Mouse (Mus musculus): ENCODE results near the gene Retreg3. TPM values are rescaled to one million over a fixed set of nuclear protein-coding genes. Genes with fewer than 3 reads are reported as not detected.
A peak's percentile ranks its signal among the peaks of the same experiment; 100 is the strongest.
"Not testable (repeated sequence)": the region's sequence is repeated elsewhere in the genome, so short reads cannot be mapped to it uniquely, and the experiment has no call there.

The Retreg3 gene
- 10 to 100 TPM; 15.1 to 26.8 (median 21.4) TPM for polyA plus RNA-seq (2017; shearing (Covaris generic))

DNA sequence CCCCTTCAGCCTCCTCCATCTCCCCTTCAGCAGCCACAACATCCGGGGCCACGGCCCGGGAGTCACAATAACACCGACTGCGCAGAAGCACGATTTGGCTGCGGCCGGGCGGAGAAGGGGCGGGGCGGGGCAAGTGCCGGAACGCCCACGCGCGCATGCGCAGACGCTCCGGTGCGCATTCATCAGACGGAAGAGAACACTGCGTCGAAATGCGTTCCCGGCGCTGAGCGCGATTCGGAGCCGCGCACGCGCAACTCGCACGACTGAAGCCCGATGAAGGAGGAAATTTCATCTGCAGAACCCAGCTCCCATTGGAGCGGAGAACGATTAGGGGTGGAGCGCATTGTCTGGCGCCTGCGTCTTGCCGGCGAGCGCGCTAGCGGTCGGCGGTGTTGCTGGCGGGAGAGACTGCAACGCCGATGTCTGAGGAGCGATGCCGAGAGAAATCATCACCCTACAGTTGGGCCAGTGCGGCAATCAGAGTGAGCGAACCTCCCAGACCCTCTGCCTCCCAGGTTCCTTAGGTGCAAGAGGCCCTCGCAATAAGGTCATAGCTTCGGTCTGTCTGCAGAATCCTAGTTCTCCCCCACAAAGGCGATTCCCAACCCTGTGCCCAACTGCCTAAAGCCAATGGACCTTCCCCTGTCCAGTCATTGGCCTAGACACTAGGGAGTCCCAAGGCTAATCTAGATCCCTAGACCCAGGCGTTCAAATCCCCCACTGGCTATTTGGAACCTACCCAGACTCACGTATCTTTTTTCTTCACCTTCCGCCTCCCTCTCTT is at the start of gene Retreg3, which contains the start of gene Tubg1:
Retreg3 (minus strand) TSS at position 133 of the 784 bp plus-strand sequence.
Tubg1 (plus strand) TSS at position 178 of the 784 bp plus-strand sequence.
- peak; percentile 90 for ATAC-seq

DNA sequence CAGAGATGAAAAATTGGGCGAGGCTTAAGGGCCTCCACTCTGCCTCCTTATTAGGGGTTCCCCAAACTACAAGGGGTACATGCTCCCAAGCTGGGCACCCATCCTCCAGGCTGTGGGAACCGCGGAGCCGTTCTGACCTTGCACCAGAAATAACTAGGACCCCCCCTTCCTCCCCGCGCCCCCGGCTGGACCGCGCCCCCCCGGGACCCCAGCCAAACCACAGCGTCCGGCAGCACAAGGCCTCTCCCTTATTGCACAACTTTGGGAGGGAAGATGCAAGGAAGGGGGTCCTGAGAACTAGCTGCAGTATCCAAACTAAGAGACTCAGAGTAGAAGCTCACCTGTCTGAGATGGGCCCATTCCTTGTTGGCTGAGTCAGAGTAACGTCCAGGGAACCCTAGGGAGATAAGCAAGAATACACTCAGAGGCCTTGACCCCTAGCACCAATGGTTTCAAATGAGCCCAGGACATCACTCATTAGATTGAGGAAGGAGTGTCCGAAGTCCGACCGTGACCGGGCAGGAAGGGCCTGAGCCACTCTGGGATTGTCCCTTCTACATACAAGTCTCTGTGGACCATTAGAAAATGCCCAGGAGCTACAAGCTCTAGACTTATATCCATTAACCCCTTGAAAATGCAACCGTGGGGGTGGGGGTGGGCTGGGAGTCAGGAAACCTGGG is 48.7 kb upstream of the Retreg3 start:
- ATAC-seq = no peak

DNA sequence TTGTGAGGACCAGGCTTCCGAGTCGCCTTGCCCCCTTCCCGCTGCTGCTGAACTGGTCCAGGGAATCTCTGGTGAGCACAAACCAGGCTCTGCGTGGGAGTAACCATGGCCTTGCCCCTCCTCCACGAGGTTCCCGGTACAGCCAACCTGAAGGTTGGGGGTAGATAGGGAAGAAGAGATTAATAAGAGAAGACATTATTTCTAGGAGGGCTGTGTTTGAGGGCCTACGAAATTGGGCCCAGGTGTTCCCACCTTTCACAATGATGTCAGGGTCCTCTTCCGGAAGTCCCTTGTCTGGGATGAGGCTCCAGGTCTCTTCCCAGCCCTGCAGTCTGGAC is 48.2 kb upstream of the Retreg3 start:
- no peak for ATAC-seq

DNA sequence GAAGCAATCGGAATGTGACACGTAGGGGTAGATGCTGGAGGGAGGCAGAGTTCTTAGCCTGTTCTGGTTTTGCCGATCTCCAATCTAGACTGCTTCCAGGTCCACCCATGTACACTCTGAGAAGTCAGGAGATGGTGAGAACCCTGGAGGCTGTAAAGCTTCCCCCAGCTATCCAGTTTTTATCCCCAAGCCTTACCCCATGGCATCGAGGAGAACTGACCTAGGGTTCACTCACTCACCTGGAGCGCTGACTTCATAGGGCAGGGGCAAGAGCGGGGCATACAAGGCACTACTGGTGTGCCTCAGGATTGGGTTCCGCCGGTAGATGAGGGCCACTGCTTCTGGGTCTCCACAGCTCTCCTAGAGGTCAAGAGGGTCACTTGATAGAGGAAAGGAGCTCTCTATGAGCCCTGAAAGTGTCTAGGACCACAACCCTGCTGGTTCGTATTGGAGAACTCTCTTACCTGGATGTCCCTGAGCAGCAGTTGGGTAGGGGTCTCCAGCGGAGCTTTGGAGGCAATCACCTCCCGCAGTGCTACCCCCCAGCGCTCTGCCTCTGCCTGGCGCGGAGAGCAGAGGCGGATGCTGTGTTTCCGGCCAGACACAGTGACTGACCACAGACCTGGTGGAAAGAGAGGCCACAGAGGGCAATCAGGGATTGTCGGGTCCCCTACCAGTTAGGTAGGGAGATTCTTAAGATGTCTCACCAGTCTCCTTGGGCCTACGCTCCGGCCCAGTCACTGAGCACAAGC is 47.7 kb upstream of the Retreg3 start:
- no peak for ATAC-seq

DNA sequence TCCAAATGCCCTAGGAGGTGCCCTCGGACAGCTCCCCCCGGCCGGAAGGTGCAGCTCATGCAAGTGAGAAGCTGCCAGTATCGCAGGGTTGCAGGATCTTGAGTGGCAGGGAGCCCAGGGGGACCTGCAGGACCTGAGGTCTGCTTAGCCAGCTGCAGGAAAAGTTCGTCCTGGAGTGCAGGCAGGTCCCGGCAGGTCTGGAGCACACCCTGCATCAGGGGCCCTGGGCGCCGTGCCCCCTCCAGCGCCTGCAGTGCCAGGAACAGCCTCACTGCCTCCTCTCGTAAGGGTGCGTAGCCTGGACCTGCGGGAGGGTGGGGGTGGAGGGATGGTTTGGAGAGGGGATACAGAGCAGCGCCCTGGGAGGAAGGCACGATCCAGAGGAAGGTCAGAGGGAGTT is 46.7 kb upstream of the Retreg3 start:
- no peak for ATAC-seq

DNA sequence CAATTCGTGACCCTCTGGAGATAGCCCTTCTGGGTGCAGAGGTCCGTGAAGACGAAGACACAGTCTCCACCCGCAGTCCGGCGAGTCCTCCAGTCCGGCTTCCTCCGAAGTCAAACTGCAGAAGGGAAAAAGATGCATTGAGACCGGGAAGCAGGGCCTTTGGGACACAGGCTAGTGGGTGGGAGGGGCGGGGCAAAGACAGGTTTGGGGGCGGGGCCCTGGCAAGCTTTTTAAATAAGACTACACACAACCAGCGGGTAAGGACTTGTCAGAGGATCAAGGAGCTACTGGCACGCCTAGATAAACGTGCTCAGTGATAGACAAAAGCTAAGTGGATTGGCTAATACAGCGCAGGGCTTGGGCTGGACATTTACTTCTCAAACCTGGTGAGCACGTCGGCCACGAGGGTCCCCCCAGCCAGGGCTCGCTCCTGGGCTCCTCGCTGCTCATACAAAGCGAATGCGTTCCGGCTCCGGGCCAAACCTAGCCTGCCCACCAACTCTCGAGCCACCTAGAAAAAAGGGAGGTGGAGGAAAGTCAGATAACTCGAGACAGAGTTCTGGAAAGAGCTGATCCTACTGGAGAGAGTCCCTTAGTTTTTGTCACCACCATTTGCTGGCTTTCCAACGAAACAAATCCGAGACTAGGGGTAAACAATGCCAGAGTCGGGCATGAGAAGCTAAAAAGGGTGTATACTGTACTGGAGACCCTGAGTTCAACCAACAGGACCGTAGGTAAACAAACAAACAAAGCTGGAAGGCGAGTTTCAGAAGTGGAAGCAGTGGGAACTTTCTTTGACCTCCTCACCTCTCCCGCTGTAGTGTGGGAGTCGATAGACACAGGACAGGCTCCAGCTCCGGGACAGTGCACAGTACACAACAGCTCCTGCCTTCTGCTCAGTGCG is 45.2 kb upstream of the Retreg3 start:
- no peak for ATAC-seq

DNA sequence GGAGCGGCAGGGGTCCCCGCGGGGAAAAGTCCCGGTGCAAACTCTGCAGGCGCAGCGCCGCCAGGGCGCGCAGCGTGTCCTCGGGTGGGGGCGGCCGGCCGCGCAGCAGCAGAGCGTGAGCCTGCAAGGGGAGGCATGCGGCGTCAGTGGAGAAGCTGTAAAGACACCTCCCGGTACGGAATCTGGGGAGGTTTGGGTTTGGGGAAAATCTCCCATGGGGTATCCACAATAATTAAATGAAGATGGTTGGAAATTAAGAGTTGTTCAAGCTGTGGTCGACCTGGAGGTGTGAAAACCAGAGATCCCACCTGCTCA is 44.6 kb upstream of the Retreg3 start:
- ATAC-seq = no peak

DNA sequence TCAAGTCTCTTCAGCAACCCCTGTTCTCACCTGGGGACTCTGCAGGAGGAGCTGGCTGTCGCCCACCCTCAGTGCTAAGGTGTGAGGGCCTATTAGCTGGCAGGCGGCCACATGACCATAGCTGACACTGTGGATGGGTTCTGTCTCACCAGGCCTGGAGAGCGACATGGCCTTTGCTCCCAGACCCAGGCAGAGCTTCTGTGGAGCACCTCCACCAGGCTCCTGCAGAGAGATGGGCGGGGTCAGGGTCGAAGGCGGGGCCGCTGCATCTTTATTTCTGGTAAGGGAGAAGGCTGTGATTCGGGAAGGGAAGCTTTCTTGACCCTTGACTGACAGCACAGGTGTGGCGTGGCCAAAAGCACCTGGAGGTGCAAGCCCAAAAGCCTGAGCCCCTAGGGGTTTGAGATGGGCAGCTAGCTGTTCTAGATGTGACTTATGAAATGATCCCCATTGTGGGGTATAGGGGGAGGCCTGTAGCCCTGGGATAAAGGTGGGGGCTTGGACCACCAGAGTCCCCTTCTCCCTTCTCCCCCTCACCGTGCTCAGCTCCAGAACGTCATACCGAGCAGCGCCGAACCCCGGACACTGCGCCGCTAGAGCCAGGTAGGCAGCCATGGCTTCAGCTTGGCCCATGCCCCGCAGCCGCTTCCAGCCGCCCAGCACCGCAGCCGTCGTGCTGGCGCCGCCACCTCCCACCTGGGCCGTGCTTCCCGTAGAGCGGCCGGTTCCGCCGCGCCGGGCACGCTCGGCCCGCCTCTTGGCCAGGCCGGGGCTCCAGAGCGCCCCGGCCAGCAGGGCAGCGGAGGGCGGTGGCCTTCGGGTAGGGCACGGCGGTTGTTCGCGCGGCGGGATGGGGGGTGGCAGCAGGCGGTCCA is 44.0 kb upstream of the Retreg3 start:
- ATAC-seq = no peak

DNA sequence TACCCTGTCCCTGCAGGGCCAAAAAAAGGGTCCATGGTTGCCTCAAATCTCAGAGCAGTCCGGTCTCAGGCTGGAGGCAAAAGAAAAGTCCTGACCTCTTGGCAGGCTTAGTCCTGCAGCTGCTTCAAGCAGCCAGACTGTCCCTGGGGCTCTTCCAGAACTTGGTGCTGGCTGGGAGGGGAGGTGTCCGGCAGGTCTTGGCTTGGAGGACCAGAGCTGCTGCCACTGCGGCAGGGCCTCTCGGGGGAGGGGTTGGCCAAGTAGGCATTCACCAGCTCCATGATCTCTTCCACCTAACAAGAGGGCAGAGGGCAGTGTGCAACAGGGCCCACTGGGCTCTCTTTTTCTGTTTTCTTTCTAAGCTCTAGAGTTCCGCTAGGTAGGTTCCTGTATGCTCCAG is 43.1 kb upstream of the Retreg3 start:
- ATAC-seq = no peak

DNA sequence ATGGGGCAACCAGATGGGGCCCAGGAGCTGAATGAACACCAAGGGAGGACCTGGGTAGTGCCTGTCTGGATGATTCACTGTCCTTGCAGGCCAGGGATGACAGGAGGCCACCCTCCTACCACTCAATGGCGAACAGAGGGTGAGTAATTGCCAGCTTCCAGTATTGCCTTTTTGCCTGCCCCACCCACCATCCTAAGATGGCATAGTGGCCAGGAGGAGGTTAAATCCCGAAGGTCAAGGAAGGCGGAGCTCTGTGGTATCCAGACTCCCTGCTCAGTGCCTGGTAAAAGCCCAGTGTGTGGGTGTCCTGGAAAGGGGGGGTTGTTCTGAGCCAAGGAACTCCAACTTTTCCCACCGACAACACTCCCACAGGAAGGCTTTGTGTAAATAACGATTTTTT is 42.6 kb upstream of the Retreg3 start:
- no peak for ATAC-seq

DNA sequence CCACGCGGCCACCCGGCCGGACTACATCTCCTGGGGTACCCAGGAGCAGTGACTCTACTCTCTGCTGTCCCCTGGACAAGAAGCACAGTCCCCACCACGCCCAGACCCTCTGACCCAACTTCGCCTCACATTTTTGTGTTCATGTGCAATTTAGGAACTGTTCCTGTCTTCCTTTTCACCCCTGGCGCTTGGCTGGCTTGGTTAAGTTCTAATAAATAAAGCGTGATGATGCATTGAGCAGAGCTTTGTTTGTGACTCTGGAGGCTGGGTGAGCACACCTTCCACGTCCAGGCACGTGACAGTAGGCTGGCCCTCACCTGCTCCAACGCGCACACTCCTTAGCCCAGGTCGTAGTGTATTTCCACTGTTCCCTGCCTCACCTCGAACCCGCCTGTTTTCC is 41.9 kb upstream of the Retreg3 start:
- no peak for ATAC-seq

DNA sequence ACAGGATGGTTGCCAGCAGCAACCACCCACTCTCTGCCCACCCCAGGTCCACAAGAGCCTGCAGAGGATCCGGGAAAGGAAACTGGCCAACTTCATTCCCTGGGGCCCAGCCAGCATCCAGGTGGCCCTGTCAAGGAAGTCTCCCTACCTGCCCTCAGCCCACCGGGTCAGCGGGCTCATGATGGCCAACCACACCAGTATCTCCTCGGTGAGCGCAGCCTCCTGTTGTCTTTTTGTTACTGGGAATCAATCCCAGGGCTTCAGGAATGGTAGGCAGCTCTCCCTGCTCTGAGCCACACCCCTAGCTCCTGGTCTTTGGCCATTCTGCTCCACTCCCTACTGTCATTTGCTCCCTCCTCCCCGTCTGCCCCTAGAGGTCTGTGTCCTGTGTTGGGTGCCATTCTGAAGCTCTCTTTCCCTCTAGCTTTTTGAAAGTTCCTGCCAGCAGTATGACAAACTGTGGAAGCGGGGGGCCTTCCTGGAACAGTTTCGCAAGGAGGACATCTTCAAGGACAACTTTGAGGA is 41.4 kb upstream of the Retreg3 start:
- not testable (repeated sequence) for ATAC-seq

DNA sequence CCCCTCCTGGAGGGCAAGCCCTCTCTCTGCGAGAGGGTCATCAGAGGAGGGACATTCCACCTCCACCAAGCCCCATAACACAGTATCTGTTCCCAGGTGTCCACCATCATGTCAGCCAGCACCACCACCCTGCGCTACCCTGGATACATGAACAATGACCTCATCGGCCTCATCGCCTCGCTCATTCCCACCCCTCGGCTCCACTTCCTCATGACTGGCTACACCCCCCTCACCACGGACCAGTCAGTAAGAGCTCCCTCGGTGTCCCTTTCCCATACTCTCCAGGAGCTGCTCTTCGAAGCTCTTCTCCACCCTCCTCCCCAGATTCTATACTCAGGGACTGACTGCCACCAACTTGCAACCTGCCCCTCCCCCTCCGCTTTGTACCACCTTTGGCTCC is 40.5 kb upstream of the Retreg3 start:
- not testable (repeated sequence) for ATAC-seq

DNA sequence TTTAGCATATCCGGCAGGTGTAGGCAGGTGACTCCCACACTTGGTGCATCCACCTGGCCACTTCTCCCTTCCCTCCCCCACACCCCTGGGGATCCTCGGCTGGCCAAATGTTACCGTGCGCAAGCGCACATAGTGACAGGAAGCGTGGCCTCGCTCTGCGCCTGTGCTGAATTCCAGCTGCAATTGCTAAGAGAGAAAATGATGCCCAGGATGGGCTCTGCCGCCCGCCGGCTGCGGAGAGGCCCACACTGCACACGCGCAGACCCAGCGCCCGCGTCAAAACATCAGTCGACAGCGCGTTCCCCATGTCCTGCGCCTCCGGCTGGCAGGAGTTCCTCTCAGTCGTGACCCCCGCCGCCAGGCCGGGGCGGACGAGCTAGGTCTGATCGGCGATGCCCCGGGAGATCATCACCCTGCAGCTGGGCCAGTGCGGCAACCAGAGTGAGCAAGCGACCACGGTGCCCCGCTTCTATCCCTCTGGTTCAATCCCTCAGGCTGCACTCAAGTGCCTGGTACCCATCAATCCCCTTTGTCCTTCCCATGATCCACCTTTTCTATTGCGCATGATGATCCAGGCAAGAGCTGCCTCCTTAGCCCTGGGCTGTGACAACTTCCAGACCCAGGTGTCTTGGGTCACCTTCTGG is 36.2 kb upstream of the Retreg3 start, which contains the start of gene Tubg2:
Tubg2 (plus strand) TSS at position 180 of the 644 bp plus-strand sequence.
- ATAC-seq = peak; percentile 60

DNA sequence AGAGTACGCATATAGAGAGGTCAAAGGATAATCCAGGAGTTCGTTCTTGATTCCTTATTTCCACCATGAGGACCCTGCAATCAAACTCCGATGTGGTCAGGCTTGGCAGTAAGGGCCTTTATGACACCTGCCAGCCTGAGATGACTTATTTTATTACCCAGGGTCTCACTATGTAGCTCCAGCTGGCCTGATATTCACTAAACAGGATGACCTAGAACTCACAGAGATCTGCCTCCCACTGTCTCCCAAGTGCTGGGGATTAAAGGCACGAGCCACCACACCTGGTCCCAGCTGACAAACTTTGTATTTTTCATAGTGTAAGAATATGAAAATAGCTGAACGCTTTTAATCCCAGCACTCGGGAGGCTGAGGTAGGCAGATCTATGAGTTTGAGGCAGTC is 35.5 kb upstream of the Retreg3 start:
- ATAC-seq = no peak

DNA sequence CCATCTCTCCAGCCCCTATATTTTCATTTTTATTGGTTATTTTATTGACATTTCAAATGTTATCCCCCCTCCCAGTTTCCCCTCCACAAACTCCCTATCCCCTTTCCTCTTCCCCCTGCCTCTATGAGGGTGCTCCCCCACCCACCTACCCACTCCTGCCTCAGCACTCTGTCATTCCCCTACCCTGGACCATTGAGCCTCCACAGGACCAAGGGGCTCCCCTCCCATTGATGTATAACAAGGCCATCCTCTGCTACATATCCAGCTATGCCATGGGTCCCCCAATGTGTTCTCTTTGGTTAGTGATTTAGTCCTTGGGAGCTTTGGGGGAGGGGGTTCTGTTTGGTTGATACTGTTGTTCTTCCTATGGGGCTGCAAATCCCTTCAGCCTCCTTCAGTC is 35.0 kb upstream of the Retreg3 start:
- no peak for ATAC-seq

DNA sequence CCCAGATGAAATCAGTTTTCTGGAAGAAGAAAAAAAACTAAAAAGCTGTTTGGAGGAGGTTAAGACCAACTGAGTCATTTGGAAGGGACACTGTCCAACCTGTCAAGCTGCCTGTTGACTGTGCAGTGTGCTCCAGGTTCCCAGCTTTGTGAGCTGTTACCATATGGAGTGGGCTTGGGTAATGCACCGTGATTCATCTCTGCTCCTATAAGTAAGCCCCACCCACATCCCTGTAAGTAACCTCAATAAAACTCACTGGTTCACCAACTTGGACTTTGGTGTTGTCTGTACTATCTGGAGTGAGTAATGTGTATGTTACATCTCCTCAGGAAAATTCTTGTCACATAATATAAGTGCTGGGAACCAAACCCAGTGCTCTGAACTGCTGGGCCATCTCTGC is 33.1 kb upstream of the Retreg3 start:
- ATAC-seq = no peak

DNA sequence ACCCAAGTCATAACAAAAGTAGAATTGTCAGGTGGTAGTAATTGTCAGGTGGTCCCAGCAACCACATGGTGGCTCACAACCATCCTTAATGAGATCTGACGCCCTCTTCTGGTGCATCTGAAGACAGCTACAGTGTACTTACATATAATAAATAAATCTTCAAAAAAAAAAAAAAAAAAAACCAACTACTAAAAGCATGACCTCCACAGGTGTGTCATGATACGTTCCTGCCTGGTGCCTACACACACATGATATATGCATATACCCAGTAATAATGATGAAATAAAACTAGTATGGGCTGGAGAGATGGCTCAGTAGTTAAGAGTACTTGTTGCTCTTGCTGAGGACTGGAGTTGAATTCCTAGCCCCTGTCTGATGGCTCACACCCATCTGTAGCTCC is 31.4 kb upstream of the Retreg3 start:
- no peak for ATAC-seq

DNA sequence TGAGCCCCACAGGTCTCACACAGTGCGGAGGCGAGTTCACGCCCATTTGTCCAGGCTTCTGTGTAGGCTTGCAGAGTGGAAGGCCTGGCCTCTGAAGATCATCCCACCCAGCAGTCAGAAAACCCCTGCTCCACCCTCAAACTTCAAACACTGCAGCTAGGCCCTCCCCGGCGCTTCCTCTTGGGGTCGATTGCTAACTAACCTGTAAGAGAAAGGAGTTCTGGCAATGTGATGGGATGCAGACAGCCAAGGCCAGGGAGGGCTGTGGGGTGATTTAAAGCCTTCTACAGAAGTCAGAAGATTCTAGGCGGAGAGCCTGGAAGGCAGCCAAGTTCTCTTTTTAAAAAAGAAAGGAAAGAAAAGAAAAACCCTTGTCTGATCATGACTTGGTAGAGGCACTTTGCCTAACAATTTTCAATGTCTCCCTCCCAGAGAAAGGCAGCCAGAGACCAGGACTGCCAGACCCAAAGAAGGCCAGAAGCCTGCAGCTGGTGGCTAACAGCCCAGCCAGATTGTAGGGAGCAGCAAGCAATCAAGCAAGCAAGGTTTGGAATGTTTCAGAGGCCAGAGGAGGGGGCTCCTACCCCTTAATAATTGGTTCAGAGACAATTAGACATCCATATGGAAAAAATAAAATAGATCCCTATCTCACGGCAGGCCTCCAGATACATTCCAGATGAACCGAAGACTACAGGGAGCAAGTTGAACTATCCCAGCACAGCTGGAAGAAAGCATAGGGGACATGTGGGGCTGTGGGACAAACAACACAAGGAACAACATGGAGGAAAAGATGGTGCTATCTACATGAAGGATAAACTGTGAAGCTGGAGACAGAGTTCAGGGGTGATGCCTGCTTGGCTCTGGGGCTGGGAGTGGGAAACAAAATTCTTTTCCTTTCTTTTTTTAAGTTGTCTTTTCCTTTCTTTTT is 29.7 kb upstream of the Retreg3 start:
- ATAC-seq = no peak

DNA sequence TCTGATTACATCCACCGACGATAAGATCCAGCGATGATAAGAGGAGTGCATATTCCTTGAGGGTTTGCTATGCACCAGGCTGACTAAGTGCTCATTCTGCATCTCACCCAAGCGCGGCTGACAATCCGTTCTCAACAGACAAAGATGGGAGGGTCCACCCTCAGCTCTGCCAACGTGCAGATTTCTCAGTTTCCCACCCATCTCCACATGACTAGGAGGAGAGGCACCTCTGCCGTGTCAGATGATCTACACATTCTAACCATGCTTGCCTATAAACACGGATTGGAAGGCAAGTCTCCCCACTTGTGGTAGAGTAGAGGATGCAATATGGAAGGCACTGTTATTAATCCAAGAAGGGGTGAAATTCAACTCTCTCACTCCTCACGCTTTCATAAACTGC is 29.1 kb upstream of the Retreg3 start:
- no peak for ATAC-seq
